Mouse (Mus musculus) ovary, adult 18-20 months (tissue): ENCODE measurements around the gene Pomgnt2.

Experiments used
- DNase-seq: peaks from one replicate; pipeline ENCODE4 v3.0.0; 2022; ENCODE audit warnings: low spot score, mixed read lengths

The Pomgnt2 gene

DNA sequence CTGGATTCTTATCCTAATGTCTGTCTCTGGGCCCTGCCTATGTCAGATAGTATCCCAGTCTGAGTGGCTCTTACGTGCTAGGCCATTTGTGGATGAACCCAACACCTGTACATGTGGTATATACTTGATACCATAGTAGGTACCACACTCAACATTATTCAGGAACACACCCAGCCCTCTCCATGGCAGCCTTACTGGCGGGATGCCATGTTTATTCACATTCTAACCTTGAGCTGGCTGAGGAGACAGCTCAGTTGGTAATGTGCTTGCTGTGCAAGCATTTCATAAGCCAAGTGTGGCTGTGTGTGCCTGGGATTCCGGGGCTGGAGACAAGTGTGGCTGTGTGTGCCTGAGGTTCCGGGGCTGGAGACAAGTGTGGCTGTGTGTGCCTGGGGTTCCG is 28.7 kb downstream of the Pomgnt2 start:
- peak; percentile 82 for DNase-seq

GRCm38 (mm10) chr9:121964941-121965340 is 32.0 kb downstream of the Pomgnt2 start:
- no peak for DNase-seq

DNA sequence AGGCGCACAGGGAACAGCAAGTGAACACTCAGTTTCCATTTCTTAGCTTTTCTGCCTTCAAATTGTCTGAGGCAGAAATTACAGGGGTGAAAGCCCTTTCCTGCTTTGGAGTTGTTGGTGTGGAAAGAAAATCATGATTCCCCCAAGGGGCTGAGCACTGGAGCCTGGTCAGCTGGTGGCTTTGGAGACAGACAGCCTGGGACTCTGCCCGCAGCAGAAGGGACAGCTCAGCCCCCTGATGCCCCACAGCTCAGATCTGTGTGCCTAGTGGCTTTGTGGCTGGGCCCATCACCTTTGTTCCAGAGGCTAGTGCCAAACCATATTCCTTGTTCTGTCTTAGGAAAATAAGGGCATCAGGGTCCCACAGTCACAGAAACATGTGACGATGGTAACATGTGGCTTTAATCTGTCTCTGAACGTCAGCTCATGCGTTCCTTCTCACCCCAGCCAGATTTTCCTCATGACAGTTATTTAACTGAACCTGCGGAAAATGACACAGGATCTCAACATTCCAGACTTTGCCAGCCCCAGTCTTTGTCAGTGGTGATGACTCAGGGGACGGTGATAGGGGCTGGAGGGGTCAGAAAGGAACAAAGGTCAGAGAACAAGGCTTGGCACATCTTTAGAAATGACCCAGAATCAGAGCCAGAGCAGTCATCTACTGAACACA is 36.8 kb downstream of the Pomgnt2 start:
- no peak for DNase-seq

DNA sequence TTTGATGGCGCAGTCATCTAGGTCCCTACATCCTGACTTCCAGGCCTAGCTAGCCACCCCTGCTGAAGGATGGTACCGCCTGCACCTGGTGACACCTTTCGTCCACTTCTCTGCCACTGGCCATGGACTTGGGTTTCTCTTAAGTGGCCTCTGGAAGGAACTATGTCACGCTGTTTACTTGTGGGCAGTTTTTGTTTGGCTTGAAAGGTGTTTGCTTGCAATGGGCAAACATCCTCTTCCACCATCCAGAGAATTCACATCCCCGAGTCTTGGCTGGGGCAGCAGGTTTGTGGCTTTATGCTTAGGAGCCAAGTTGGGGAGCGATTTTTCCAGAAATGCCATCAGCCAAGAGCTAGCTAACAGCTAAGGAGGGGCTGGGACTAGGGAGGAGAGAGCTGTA is 44.3 kb downstream of the Pomgnt2 start:
- no peak for DNase-seq

GRCm38 (mm10) chr9:121951114-121951423 is 45.8 kb downstream of the Pomgnt2 start:
- DNase-seq = no peak

DNA sequence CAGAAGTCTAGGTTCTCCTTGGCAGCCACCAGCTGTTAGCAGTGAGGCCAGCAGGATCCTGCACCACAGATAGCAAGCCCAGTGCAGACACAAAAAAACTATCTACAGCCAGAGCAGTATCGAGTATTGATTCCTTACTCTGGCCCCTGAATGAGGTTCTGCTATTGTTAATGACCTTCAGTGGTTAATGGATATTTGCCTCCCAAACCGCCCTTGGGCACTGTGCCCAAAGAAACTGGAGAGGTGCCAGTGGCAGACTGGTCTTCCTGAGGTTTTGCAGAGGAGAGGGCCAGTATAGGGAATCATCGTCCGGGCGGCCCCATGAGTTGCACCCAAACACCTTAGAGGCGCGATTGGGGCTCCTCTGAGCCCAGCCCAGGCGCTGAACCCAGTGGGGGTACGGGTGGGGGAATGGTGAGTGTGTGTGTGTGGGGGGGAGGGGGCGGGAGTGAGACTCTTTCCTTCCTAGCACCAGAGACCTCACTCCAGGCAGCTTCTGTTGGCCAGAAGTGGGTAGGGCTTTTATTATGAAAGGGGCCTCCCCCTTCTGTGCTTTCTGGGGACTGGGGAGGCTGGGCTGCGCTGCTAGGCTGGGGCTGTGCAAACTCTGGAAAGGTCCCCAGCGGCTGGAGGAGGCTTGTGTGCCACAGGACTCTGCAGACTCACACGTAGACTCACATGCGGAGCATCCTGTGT is 46.3 kb downstream of the Pomgnt2 start, which contains the start of gene Fam198a:
Gene Fam198a, plus strand, starts transcription at position 571 of the 696 bp plus-strand sequence.
- peak; percentile 82 for DNase-seq

GRCm38 (mm10) chr9:121948431-121948830 is 48.5 kb downstream of the Pomgnt2 start:
- no peak for DNase-seq

DNA sequence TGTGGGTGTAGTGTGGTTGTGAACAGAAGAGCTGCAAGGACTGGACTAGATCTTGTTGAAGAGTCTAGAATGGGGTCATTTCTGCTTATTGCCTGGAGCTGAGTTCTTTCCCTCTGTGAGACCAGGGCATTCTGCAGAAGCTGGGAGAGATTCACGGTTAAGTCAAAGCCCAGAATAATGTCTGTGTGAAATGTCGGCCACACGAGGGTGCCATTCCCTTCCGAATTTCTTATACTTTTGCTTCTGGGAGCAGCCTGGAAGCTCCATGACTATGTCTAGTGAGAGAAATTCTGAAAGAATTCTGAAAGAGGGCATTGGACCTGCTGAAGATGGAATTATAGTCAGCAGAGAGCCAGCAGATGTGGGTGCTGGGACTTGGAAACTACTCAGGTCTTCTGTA is 49.1 kb downstream of the Pomgnt2 start:
- DNase-seq = peak; percentile 51

DNA sequence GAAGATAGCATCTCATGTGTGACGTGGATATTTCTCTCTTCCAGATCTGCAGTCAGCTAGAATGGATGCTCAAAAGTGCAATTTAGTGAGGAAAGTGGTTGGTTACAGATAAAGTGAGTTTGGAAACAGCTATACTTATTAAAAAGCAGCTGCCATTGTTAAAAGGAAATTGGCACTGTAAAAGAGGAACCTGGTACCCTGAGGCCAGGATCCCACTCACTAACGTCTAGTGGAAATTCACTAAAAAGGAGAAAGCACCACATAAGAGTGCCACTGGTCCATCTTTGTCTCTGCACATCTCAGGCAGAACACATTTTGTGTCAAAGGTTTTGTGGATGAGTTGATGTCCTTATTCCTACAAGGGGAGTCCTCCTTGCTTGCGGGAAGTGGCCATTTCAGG is 53.3 kb downstream of the Pomgnt2 start:
- DNase-seq = no peak

DNA sequence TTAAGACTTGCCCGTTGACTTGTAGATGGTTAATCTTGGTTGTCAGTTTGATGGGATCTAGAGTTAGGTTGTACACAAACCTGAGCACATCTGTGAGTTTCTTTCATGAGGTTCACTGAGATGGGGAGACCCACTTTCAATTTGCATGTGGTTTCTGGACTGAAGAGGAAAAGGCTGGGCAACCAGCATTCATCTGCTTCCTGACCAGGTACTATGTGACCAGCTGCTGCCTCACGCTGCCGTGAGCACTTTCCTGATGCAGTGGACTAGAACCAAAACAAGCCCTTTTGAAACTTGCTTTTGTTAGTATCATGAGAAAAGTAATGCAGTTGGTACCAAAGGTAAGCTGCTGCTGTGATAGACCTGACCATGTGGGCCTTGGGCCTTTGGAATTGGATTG is 53.9 kb downstream of the Pomgnt2 start:
- no peak for DNase-seq

DNA sequence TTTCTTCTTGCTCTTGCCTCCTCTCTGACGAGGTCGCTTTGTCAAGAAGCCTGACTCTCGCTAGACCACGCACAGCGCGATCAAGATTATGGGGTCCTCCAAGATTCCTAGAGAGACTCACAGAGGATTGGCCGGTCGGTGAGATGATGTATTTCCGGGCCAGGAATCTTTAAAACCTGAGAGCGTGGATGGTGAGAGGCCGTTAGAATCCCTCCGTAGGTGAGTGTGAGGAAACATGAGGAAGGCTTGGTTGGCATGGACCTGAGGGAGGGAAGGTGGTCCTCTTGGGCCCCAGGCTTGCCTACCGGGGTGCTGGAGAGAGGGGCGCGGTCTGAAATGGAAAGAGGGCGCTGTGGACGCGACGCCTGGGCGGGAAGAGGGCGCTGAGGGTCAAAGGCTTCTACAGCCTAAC is 59.0 kb downstream of the Pomgnt2 start:
- no peak for DNase-seq

DNA sequence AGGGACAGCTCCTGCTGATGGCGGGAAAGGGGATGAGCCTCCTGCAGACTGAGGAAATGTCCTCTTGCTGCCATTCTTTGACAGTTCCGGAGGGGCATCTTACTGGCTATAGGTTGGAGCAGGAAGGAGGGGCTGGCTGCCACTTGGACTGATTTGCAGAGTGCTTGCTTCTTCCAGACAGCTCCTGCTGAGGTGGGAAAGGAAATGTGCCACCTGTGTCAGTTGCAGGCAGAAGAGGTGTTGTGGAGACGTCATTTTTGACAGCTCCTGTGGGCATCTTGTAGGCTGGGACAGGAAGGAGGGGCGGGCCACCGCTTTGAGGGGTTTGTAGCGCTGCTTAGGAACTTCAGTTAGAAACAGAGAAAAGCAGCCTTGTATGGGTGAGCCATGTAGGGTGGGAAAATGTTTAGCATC is 59.5 kb downstream of the Pomgnt2 start:
- no peak for DNase-seq

DNA sequence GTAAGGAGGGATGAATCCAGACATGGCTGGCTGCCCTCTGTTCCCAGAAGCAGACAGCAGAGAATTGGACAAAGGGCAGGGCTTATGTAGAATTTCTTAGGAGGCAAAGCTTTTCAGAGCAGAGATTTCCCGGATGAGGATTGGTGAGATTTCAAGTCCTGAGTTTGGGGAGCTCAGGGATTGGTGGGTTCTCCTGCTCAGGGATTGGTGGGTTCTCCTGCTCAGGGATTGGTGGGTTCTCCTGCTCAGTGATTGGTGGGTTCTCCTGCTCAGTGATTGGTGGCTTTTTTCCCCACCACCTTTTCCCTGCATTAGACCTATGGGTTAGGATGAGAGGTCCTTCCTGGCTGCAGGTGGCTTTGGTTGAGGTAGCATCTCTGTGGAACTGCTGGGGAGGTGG is 60.0 kb downstream of the Pomgnt2 start:
- DNase-seq = no peak

DNA sequence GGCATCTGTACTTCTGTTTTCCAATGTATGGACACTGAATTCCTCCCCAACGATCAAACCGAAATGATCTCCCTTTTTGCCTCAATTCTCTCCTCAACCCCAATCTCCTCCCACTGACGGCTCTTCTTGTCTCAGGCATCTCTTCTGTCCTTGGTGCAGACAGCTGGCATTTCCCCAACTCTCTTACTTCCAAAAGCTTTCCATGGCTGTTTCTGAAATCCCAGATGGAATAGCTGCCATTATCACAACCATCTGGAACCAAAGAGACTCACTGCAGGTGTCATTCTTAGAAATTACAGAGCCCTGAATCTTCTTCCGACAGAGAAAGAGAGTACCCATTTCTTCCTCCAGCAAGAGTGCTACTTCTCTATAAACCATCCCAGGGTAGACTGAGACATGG is 62.1 kb downstream of the Pomgnt2 start:
- DNase-seq = no peak
